Mouse (Mus musculus): Measurements from ENCODE around the gene Pcna.
A peak's percentile ranks its signal among the peaks of the same experiment; 100 is the strongest.

Gene Pcna

DNA sequence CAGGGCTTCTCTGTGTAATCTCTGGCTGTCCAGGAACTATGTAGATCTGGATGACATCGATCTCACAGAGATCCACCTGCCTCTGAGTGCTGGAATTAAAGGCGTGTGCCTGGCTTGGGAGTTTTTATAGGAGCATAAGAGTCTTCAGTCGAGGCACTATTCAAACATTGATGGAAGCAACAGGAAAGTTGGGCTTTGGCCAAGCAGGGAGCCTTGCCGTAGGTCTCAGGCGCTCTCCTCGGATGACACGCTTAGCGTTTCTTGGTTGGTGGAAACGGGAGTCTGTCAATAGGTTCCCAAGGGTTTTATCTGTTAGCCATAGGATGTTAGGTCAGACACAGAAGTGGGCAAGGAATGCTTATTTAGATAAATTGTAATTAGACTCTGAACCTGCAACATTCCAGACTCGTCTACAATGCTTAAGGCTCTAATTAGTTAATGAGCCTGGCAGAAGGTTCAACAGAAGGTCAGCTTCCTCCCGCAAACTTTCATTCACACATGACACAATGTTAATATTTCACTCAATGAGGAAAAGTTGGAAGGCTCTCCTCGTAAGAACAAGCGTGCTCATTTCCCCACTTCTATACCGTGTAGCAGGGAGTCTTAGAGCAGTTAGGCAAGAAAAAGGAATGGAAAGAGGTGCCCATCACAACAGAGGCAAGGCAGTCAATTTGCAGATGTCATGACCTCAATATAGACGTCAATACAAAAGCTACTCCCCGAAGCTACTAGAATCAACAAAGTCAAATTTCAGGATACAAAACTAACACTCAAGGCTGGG is 18.9 kb downstream of the Pcna start:
- no peak for DNase-seq (ENCODE audit: low spot score in 2 of 2)

DNA sequence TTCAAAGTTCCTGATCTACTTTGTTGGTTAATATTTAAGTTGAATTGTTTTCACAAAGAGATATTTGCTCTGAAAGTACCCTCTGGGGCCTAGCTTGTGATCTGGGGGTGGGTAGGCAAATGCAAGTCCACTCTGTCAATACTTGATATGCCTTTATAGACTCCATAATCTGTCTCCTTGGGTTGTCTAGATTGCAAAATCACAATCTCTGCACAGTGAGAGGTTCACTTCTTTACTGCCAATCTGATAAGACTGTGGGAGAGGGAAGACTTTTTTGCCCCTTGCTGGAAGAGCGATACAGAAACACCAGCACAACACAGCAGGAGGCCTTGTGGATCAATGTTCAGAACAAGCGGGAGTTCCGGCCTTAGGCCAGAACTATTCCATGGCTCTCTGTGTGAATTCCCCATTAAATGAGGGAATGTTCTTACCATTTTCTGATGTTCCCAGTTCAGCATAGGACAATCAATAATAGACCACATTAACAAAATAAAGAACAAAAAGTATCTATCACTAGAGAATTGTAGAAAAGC is 20.6 kb downstream of the Pcna start:
- no peak for DNase-seq (ENCODE audit: low spot score in 2 of 2)

DNA sequence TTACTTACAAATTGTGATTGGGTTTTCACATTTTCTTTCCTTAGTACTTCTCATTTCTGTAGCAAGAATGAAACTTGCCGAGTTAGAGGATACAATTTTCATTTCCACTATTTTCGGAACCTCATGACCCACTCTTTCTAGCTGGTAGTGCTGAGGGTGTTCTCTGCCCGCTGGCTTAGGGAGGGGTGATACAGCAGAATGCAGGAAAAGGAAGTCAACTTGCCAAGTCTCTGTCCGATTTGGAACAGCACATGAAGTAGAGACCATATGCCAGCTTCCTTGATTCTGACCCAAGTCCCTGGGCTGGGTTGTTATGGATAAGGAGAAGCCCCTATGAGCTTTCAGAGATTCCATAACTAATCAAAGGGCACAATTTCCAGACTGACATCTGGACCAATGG is 28.8 kb downstream of the Pcna start:
- DNase-seq (ENCODE audit: low spot score in 2 of 2) = no peak

DNA sequence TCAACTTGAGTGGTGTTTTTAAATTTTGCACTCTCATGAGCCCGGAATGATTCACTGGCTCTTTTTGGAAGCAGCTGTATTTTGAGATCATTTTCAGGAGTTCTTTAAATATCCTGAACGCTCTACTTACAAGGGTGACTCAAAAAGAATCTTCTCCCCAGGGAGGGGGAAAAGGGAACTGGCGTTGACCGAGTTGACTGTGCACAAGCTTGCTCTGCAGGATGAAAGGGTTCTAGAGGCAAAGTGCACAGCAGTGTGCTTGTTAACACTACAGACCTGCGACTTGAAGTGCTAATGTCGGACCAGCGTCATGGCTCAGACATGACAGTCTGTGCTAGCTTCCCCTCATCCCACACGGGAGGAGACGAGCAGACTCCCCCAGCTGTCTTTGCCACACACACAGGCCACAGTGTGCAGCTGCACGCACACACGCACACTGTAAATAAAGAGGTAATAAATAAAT is 31.5 kb downstream of the Pcna start:
- DNase-seq (ENCODE audit: low spot score in 2 of 2) = peak; percentile 32 to 47

DNA sequence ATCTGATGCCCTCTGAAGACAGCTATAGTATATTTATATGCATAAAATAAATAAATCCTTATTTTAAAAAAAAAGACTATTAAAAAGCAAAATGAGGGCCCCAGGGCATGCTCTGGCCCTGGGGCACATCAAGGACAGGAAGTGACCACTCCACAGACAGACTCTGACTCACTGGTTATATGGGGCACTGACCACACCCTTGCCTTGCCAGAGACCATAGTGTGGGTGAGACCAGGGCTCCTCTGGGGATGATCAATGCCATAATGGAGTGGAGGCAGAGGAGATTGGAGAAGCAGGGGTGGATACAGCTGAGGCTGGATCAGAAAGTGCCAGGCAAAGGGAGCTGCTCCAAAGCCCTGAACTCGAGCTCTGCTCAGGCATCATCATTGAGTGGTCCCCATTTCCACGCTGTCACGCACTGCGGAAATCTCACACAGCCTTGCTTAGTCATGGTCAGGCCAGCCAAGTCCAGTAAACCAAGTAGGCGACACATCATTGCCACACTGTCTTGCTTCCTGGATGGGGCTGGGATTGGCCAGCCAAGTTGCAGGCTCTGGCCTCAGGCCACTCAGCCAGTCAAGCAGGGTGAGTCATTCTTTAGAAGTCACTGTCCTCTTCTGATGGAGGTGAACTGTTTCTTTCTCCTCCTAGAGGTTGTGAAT is 41.0 kb downstream of the Pcna start:
- DNase-seq (ENCODE audit: low spot score in 2 of 2) = no peak

DNA sequence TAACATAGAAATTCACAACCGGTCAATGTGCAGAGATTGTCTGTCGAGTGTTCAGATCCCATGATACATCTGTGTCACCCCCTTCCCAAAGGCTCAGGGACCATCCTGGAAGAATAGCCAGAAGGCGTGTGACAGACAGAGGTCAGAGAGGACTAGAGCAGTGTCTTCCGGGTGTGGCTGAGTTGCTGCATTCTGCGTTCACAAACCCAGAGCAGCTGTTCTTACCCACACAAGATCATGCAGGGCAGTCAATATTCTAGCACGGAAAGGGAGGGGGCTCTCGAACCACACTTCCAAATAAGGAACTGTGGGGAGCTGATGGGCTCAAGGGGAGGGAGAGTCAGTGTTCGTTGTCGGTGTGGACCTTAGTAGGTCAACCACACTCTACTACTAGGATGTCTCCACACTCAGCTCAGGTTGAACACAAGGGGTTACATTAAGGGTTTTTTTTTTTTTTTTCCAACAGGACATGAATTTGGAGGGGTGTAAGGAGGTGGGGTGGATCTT is 42.3 kb downstream of the Pcna start:
- DNase-seq (ENCODE audit: low spot score in 2 of 2) = no peak

DNA sequence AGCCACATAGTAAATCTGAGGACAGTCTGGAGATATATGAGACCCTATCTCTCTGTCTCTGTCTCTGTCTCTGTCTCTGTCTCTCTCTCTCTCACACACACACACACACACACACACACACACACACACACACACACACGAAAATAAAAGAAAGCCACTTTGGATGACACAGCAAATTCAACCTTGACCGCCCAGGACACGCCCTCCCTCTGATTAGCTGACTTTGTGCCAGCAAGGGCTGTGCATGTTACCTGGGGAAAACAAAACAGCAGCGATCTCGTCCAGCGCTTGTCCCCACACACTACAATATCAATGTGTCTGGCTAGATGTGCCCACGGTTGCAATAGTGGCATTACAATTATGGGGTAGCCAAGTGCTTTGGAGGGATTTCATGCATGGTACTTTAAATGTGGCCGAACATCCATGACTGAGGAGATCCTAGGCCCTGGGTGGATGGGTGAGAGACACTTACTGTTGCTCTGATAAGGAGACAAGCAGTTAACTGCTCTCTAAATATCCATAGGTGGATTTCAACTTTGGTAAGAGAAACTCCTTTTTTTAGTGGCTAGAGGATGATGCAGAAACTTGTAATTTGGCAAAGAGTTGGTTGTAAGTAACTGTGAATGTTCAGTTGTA is 44.8 kb downstream of the Pcna start:
- DNase-seq (ENCODE audit: low spot score in 2 of 2) = no peak

DNA sequence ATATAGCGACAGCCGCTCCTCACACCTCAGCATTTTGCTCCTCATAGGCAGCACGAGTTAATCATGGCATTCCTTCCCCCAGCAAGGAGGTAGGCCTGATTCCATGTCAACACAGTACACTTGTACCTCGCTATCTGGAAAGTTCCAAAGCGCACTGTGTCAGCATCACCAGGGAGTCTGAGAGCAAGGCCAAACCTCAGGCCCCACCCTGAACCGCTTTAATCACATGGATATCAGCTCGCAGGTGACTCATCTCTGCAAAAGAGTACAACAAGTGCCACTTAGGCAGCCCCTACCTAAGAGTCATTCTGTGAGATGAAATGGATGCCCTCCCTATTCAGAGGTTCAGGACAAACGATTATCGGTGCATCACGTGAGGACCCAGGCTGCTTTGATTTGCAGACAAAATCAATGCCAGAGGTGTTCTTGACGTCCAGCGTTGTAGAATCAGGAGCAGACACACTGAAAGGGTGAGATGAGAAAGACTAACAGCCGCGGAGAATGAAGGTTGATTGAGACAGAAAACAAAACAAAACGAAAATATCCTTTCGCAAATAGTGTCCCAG is 46.7 kb downstream of the Pcna start:
- DNase-seq (ENCODE audit: low spot score in 2 of 2) = no peak

DNA sequence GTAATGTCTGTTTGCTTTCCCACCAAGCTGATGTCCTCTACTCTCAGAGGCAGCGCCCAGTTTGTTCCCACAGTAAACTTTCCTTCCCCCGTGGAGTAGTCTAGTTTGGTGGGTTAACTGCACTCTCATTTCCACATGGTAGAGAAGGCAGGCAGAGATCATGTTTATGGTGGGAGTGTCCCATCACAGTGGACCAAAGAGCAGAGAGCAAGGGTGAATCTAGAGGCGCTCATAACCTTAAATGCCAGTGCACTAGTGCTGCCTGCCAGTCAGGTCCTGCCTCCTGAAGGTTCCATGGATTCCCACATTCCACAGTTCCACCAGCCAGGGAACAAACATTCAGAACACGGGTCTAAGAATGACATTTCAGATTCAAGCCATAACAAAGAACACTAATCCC is 47.6 kb downstream of the Pcna start:
- no peak for DNase-seq (ENCODE audit: low spot score in 2 of 2)

DNA sequence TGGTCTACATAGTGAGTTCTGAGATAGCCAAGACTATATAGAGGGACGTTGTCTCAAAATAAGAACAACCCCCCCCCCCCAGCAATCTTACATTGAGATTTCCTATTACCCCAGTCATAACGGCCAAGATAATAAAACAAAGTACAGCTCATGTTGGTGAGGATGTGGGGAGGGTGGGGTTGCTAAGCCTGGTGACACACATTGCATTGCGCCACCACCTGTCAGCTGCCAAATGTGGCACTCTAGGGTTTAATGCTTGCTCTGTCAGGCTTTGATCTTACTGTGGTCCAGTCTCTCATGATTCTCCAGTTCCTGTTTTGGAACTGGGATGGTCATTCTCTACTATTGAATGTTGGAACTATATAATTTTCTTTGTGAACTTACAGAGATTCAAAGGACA is 49.3 kb downstream of the Pcna start:
- DNase-seq (ENCODE audit: low spot score in 2 of 2) = no peak

DNA sequence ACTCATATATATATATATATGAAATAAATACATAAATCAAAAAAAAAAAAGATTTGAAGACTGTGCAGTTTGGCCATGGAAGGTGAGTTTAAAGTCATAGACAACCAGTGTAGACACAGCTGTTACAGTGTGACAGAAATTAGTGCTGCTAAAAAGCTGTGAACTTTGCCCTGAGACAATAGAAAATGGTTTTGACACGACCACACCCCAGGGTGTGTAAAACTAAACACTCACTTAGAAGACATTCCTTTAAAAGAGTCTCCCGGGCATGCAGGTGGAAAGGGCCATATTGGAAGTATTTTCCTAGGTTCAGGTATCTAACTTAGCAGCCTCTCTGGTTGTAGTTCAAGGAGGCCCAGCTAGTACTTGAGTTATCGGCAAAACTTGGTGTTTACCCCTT is 49.9 kb downstream of the Pcna start:
- no peak for DNase-seq (ENCODE audit: low spot score in 2 of 2)

Measured in right cerebral cortex, postnatal 10 days (tissue).